Mouse (Mus musculus) liver, embryonic 16.5 days (tissue): ENCODE data around the gene Hoxd9. TPM values are rescaled to one million over a fixed set of nuclear protein-coding genes. Genes with fewer than 3 reads are reported as not detected.
A peak's percentile ranks its signal among the peaks of the same experiment; 100 is the strongest.

ENCODE experiments used
- ATAC-seq: fragments of 200-750 bp; cut with Nextera tagmentation; 2 replicates; pipeline ENCODE4 v1.8.0; 2017; ENCODE audit warnings: low read depth, mild to moderate bottlenecking, moderate number of reproducible peaks, moderate library complexity
- H3K27ac ChIP-seq: fragments of 300-500 bp; sonication (generic); 2 replicates; pipeline ENCODE4 v1.5.1; 2014; ENCODE audit warnings: mild to moderate bottlenecking, low read length
- H3K27me3 ChIP-seq: fragments of 300-500 bp; sonication (generic); 2 replicates; pipeline ENCODE4 v1.6.1; 2014; ENCODE audit warnings: low read depth, low read length, mixed read lengths; ENCODE audit not compliant: control insufficient read depth, insufficient read depth
- H3K36me3 ChIP-seq: fragments of 300-500 bp; sonication (generic); 2 replicates; pipeline ENCODE4 v1.6.1; 2014; ENCODE audit warnings: mild to moderate bottlenecking; ENCODE audit not compliant: control insufficient read depth, insufficient read depth
- H3K4me1 ChIP-seq: fragments of 300-500 bp; sonication (generic); 2 replicates; pipeline ENCODE4 v1.6.1; 2014; ENCODE audit warnings: low read depth, low read length, mixed read lengths; ENCODE audit not compliant: control insufficient read depth
- H3K4me2 ChIP-seq: fragments of 300-500 bp; sonication (generic); 2 replicates; pipeline ENCODE4 v1.6.1; 2014; ENCODE audit warnings: low read depth, low read length, mixed read lengths
- H3K4me3 ChIP-seq: fragments of 300-500 bp; sonication (generic); 2 replicates; pipeline ENCODE4 v1.5.1; 2014; ENCODE audit warnings: low read depth, mild to moderate bottlenecking, low read length
- H3K9ac ChIP-seq: fragments of 300-500 bp; sonication (generic); 2 replicates; pipeline ENCODE4 v1.6.1; 2014; ENCODE audit warnings: low read depth, low read length
- H3K9me3 ChIP-seq: fragments of 300-500 bp; sonication (generic); replicated peaks from 2 replicates; pipeline ENCODE4 v1.6.1; 2016; ENCODE audit warnings: low read length; ENCODE audit not compliant: control insufficient read depth
- WGBS: fragments of 180-500 bp; shearing (Covaris S2); extraction: QIAGEN DNeasy Blood & Tissue Kit; methylation state at CpG from one replicate; pipeline ENCODE4 v1.1.7; 2014; ENCODE audit not compliant: insufficient replicate concordance; 5-methylcytosine and 5-hydroxymethylcytosine counted together
- polyA plus RNA-seq: library from polyadenylated mRNA; unstranded; fragments of >200 nt; fragmentation: Nextera tagmentation; extraction: Ambion mirVana; gene quantifications from 2 replicates; pipeline ENCODE4 v1.2.1, GENCODE M21; 2015

Gene Hoxd9
- polyA plus RNA-seq, 1 experiment from 2014 or later, result not detected

GRCm38 (mm10) chr2:74695383-74695782, 2.1 kb upstream of the Hoxd9 start:
- Histone ChIP-seq H3K27ac (no peak overlapping the region), H3K4me3 (no peak overlapping the region), H3K4me2 (no peak overlapping the region), H3K4me1 (no peaks in the 10 kb centered on the region), H3K9me3 (no peaks in the 10 kb centered on the region), H3K36me3 (no peaks in the 10 kb centered on the region), H3K9ac (no peak overlapping the region), H3K27me3 (peaks cover 98% of the 10 kb centered on the region)
- WGBS, result 14% methylated on average over 1 of the region's 1 CpGs
- ATAC-seq, result no peak

GRCm38 (mm10) chr2:74695813-74696430, 1.6 kb upstream of the Hoxd9 start:
- H3K9ac ChIP-seq, result no peak overlapping the region
- no peaks in the 10 kb centered on the region for H3K36me3 ChIP-seq
- H3K4me1 ChIP-seq, result no peaks in the 10 kb centered on the region
- peaks cover 100% of the 10 kb centered on the region for H3K27me3 ChIP-seq
- H3K27ac ChIP-seq, result no peak overlapping the region
- no peak overlapping the region for H3K4me3 ChIP-seq
- 9% methylated on average over 7 of the region's 7 CpGs for WGBS
- H3K9me3 ChIP-seq, result no peaks in the 10 kb centered on the region
- H3K4me2 ChIP-seq, result no peak overlapping the region
- no peak for ATAC-seq

- Histone ChIP-seq H3K9ac (no peak overlapping the region), H3K36me3 (no peaks in the 10 kb centered on the region), H3K4me1 (no peaks in the 10 kb centered on the region), H3K4me3 (no peak overlapping the region), H3K9me3 (no peaks in the 10 kb centered on the region), H3K27me3 (peaks cover 99% of the 10 kb centered on the region), H3K27ac (no peak overlapping the region), H3K4me2 (no peak overlapping the region)
- ATAC-seq, result no peak
- WGBS, result 4% methylated on average over 34 of the region's 34 CpGs
Observed at GRCm38 (mm10) chr2:74696442-74697335, 838 bp upstream of the Hoxd9 start.

GRCm38 (mm10) chr2:74698201-74699052, 900 bp downstream of the Hoxd9 start:
- Histone ChIP-seq H3K4me2 (peak overlapping the region; percentile 51), H3K27me3 (peaks cover 98% of the 10 kb centered on the region), H3K9ac (no peak overlapping the region), H3K4me3 (peak overlapping the region; percentile 42), H3K9me3 (no peaks in the 10 kb centered on the region), H3K36me3 (no peaks in the 10 kb centered on the region), H3K4me1 (no peaks in the 10 kb centered on the region), H3K27ac (no peak overlapping the region)
- WGBS, result under 1% methylated on average over 84 of the region's 86 CpGs
- ATAC-seq, result no peak

- ATAC-seq, result no peak
- Histone ChIP-seq H3K36me3 (no peaks in the 10 kb centered on the region), H3K27ac (no peak overlapping the region), H3K9me3 (no peaks in the 10 kb centered on the region), H3K9ac (no peak overlapping the region), H3K4me3 (no peak overlapping the region), H3K4me2 (no peak overlapping the region), H3K27me3 (peaks cover 98% of the 10 kb centered on the region), H3K4me1 (no peaks in the 10 kb centered on the region)
- 3% methylated on average over 17 of the region's 17 CpGs for WGBS
Observed at GRCm38 (mm10) chr2:74699053-74699430, 1.5 kb downstream of the Hoxd9 start.

- no peaks in the 10 kb centered on the region; the same call in 1 of the 2 replicates for H3K4me1 ChIP-seq
- H3K4me3 ChIP-seq, result no peak overlapping the region
- H3K27me3 ChIP-seq, result peaks cover 98% of the 10 kb centered on the region
- WGBS, result 11% methylated on average over 23 of the region's 23 CpGs
- H3K4me2 ChIP-seq, result no peak overlapping the region
- ATAC-seq, result no peak
- no peaks in the 10 kb centered on the region for H3K36me3 ChIP-seq
- no peaks in the 10 kb centered on the region for H3K9me3 ChIP-seq
- H3K9ac ChIP-seq, result no peak overlapping the region
- no peak overlapping the region for H3K27ac ChIP-seq
Observed at GRCm38 (mm10) chr2:74699664-74700545, 2.4 kb downstream of the Hoxd9 start.

- Histone ChIP-seq H3K4me1 (peaks cover 2% of the 10 kb centered on the region; the same call in 1 of the 2 replicates), H3K27ac (no peak overlapping the region), H3K9ac (no peak overlapping the region), H3K4me3 (no peak overlapping the region), H3K9me3 (no peaks in the 10 kb centered on the region), H3K27me3 (peaks cover 98% of the 10 kb centered on the region), H3K36me3 (no peaks in the 10 kb centered on the region), H3K4me2 (no peak overlapping the region)
- 9% methylated on average over 22 of the region's 22 CpGs for WGBS
- ATAC-seq, result no peak
Observed at GRCm38 (mm10) chr2:74700546-74701112, 3.1 kb downstream of the Hoxd9 start.
